Mouse (Mus musculus): ENCODE measurements around the gene Tstd2.

- no peak for TF ChIP-seq CTCF (IDR thresholded peaks at IDR 0.05; ENCODE audit: low read depth)
- TF ChIP-seq EP300 (IDR thresholded peaks at IDR 0.05; ENCODE audit: low read depth): no peak
These were observed 48.9 kb downstream of the Tstd2 start for GRCm38 (mm10) chr4:46089524-46090125.

Data from liver, postnatal 0 days (tissue).